Mouse (Mus musculus): ENCODE measurements at regions not wholly inside any gene's neighbourhood (a gene's known extent, or its start where the extent isn't known, plus 50 kb on each side); places are given as distances from the start of the nearest gene placed in this dataset.

DNA sequence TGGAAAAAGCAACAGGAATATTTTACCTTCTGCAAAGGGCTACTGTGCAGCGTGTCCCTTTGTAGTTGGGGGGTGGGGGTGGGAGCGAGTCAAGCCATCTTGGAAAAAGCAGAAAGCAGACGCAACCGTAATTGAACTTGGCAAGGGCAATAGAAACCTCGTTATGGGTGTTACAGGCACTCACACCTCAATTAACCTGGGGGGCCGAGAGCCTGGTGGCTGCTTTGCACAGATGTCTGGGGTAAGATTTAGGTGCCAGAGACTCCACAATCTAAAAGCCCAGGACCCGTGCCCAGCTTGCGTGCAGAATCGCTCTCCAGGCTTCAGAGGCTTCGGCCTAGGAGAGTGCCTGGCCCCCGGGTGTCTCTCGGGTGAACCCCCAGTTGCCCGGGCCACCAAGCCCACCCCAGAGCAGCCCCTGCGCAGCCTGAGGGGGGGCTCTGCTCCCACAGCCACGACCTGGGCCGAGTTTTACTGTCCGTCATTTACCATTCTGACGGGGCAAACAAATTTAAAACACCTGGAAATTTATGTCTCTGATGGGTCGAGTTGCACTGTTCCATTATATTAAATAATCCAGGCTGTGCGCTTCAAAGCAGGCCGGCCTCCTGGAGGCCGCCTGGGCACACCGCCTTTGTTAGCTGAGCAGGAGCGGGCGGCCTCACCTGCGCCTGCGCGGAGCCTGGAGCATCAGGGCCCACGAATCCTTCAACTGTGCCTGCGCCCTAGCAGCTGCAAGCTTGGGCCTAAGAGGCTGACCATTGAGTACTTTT, 212.4 kb downstream of the Srbd1 start:
- DNase-seq, result no peak

DNA sequence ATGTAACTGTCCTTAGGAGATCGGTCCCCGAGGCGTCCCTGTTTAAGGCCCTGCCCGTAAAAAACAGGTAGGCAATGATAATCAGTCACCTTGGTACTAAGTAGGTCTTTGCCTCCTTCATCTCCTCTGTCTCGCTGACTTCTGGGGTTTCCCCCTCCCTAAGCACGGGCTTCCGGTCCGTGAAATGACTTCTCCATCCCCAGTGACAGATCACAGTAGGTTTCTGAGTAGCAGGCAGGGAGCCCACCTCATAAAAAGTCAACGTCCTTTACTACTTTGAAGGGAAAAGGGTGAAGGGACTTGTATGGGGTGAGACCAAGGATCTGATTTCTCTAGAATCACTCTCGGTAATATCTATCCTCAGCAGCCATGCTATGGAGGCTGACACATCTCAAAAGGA, 213.0 kb downstream of the Srbd1 start:
- DNase-seq, result no peak

GRCm38 (mm10) chr17:85930789-85931188, 214.2 kb downstream of the Srbd1 start:
- no peak for DNase-seq

DNA sequence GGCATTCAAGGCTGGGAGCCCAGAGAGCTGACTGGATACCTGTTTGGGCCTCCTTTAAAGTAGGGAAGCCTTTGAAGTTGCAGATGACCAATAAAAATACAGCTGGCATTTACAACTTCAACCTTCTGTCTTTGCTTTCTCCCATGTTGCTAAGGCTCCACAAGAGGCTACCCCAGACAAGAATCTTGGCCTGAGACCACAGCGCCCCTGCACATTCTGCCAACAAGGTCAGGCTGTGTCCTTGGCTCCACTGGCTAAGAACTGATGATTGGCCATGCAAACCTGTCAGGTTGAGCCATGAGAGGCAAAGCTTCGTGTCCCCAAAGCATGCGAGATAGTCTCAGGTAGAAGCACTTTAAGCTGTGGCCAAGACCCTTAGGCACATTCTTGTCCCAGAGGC, 214.6 kb downstream of the Srbd1 start:
- DNase-seq, result peak; percentile 16 to 18

DNA sequence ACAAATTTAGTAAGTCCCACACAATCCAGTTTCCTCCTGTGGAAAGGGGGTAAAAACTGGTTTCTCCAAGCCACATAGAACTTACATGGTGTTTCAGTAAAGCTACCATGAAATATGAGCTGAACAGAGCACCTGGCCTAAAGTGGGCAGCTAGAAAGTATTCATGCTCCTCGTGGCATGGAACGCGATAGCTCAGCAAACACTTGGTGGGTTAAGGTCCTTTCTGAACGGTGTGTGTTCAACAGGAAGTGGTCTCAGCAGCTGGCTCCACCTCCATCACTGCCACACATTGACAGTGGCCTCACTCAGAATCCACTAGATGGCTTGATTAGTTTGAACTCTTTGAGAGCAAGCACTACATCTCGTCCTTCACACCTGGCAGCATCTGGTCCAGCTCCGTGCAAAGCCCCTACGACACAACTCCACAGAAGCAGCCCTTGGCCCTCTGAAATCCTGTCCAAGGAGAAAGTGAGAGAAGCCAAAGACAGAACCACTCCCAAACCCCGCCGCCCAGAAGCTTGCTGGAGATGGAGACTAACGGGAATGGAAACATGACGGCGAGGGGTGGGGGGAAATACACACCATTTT, 215.2 kb downstream of the Srbd1 start:
- no peak for DNase-seq

GRCm38 (mm10) chr17:85928543-85928942, 216.4 kb downstream of the Srbd1 start:
- DNase-seq, result no peak

DNA sequence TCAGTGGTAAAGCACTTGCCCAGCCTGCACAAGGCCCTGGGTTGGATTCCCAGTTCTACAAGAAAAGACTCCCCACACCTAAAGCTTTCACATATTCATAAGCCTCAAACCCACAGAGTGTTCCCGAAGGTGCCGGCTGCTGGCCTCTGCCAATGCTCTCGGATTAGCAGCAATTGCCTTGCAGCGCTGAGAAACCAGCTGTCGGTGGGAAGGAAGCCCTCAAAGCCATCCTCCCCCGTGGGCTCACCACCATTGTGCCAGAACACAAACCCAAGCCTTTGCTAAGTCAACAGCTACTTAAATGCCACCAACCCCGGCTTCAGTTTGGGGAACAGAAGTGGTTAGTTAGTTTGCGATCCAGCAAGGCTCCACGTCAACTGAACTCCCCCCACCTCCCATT, 217.7 kb downstream of the Srbd1 start:
- no peak for DNase-seq

DNA sequence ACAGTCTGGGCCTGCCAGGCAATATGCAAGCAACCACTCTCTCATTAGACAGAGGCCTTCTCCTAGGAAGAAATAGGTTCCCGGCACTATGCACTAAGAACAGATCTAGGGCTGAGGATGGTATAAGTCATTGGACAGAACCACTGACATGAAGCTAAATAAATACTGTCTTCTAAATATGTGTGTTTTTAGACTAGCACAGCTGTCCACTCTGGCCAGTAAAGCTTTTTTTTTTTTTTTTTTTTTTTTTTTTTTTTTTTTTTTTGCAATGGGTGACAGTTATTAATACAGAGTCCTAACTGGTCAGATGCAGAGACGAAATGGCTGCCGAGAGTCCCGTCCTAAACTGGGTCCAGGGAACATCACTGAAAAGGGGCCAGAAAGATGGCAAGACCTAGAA, 218.9 kb downstream of the Srbd1 start:
- no peak for DNase-seq

DNA sequence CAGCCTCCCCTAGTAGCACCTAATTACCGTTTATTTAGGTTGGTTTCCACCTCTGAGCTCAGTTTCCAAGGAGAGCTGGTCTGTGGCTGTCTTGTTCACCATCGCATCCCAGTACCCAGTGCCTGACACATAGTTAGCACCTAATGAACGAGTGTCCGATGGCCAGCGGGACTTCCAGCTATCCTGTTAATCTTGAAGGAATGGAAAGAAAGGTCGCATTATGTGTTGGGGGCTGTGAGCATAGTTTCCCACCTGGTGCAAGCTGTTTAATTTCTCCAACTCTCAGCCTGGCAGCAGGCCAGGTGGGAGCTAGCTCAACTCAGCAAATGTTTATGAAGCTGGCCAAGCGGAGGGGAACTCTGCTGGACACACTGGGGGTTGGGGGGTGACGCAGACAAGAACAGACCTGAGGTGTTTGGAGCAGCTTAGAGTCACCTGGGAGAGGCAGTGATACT, 223.7 kb downstream of the Srbd1 start:
- DNase-seq, result no peak

- no peak for DNase-seq
These were observed 225.1 kb downstream of the Srbd1 start for GRCm38 (mm10) chr17:85919868-85920267.

GRCm38 (mm10) chr17:85915870-85916269, 227.8 kb upstream of the Six2 start:
- DNase-seq, result no peak

- no peak for DNase-seq
These were observed 226.0 kb upstream of the Six2 start for GRCm38 (mm10) chr17:85914062-85914461.

GRCm38 (mm10) chr17:85908709-85909108, 220.6 kb upstream of the Six2 start:
- no peak for DNase-seq

DNA sequence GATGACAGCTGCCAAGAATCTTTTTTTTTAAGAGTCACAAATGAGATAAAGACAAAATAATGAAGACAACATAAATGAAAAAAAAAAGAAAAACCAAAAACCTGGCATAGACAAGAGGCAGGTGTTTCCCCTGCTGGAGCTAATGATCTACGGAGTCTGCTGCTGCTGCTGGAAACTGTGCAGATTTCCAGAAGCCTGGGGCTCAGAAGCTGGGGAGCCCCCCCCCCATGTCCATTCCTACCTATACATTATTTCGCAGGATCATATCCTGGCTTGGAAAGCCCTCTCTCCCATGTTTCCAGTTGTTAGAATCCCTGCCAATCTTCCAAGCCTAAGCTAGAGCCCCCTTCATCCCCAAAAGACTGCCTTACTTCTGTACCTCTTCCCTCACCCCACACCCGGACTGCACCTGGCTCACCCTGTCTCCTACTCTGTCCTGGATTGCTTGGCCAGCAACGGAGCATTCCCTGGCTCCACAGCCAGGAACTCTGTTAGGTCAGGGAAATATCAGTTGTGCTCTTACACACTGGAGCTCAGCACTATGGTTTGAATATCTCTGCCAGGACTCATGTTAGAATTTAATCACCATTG, 218.6 kb upstream of the Six2 start:
- DNase-seq, result no peak

GRCm38 (mm10) chr17:85902575-85902974, 214.5 kb upstream of the Six2 start:
- no peak for DNase-seq

DNA sequence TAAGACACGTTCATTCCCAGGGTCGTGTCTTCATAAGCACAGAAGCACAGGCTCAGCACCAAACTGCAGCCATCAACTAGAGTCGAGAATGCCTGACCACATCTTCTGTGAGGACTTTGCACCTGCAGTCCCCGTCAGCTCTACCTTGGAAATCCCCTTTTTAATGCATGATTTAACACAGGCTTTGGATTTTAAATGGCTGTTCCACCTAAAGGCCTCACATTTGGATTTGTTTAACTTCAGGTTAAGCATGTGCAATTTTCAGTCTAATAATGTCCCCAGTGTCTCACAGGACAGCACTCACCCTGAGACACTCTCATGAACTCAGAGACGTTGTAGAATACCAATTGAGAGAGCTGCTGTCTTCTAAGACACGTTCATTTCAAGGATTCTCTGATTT, 211.0 kb upstream of the Six2 start:
- DNase-seq, result no peak

GRCm38 (mm10) chr17:85895978-85896377, 207.9 kb upstream of the Six2 start:
- no peak for DNase-seq

- peak; percentile 42 to 55 for DNase-seq
These were observed 203.2 kb upstream of the Six2 start for GRCm38 (mm10) chr17:85891243-85891642.

- DNase-seq, result no peak
These were observed 201.9 kb upstream of the Six2 start for GRCm38 (mm10) chr17:85889746-85890532.

- no peak for DNase-seq
These were observed 200.7 kb upstream of the Six2 start for GRCm38 (mm10) chr17:85888568-85889398.

DNA sequence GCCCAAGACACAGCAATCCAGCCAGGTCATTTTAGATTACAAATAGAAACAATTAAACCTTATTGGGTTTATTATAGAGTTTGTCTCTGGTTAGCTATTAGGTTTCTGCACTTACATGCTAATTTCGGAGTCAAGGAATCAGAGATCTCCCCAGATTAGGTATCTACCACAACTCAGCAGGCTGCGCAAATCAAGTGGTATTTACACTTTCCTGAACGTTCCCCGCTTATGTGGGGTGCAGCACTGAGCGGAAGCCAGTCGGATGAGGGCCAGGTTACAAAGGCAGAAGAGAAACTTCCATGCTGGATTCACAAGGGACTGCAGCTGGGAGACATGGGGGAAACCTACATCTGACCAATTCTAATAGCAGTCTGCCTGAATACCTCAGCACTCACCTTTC, 198.6 kb upstream of the Six2 start:
- no peak for DNase-seq

DNA sequence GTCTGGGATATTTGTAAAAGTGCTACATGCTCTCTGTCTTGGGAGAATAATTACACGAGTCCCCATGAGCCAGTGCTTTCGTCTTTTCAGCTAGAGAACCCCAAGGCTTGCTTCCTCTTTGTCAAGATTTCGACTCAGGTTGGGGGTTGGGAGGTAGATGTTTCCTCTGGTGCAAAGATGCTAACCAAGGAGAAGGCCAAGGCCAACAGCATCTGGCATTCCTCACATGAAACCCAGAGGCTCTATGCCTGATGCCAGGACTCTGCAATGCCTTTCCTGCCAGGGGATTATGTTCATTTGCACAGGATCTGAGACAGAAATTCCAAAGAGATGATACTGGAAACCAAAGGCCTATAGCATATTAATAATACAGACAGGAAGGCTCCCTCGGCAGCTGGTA, 198.2 kb upstream of the Six2 start:
- DNase-seq, result peak; percentile 28 to 34
